Mouse (Mus musculus) heart, postnatal 0 days (tissue): ENCODE results near the gene Ccdc137.

Experiments
- CTCF ChIP-seq: IDR thresholded peaks from 2 replicates; pipeline ENCODE4 v1.5.1; 2016; ENCODE audit warnings: antibody characterized with exemption, control low read depth, low read depth
- EP300 ChIP-seq: IDR thresholded peaks from 2 replicates; pipeline ENCODE4 v1.6.1; 2016; ENCODE audit warnings: antibody characterized with exemption, low read depth

GRCm38 (mm10) chr11:120489054-120489761 is 31.3 kb downstream of the Ccdc137 start:
- TF ChIP-seq CTCF (peak; percentile 88), EP300 (0 out of 2 replicates have a peak, but pooled peaks have one; percentile 38)
